Mouse (Mus musculus): ENCODE data around the gene Ccser1. TPM values are rescaled to one million over a fixed set of nuclear protein-coding genes. Genes with fewer than 3 reads are reported as not detected.

The Ccser1 gene
- polyA plus RNA-seq, 1 experiment from 2014 or later, result 3.8 TPM

DNA sequence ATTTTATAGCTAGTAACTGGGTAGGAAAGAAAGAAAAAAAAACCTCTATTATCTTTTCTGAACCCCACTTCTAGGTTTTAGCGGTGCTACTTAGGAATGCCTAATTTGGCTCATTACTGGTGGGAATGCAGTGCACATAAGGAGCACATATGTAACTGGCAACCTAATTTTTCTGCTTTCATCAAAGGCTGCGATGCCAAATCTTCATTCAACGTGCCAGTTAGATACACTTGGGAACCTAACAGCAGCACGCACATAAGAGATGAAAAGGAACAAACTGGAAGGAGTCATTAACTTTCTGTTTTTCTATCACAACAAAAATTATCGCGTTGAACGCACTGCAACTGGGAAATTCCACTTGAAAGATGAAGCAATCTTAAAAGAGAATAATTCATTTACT lies 2.6 kb upstream of the Ccser1 start:
- Histone ChIP-seq H3K4me3 (ENCODE audit: low read length) (no peak overlapping the region), H3K27ac (ENCODE audit: low read length) (no peak overlapping the region), H3K27me3 (replicated peaks; ENCODE audit: control insufficient read depth, insufficient read depth, low read length) (no peaks in the 10 kb centered on the region), H3K4me1 (ENCODE audit: control insufficient read depth, insufficient read depth, low read length) (no peaks in the 10 kb centered on the region), H3K9me3 (ENCODE audit: control insufficient read depth, low read length) (no peaks in the 10 kb centered on the region), H3K4me2 (ENCODE audit: low read depth, low read length) (no peak overlapping the region), H3K9ac (ENCODE audit: low read depth, low read length) (no peak overlapping the region), H3K36me3 (ENCODE audit: control insufficient read depth, insufficient read depth, low read length) (no peaks in the 10 kb centered on the region)
- WGBS, result 83% methylated on average over 7 of the region's 7 CpGs
- ATAC-seq, result no peak

DNA sequence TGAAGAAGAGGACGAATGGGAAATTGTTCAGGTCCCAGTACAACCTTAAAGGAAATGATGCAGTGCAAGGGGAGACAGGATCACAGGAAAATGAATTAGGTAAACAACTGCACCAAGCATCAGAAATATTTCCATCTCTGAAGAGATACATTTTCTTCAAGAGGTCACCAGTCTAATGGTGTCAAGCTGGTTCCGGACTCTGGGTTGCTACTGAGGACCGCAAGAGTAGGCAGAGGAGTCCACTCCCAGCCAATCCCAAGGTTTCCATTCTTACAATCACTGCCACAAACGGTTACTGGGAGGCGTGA lies 529 bp upstream of the Ccser1 start:
- Histone ChIP-seq H3K9me3 (ENCODE audit: control insufficient read depth, low read length) (no peaks in the 10 kb centered on the region), H3K27ac (ENCODE audit: low read length) (no peak overlapping the region), H3K4me3 (ENCODE audit: low read length) (peak overlapping the region; percentile 81), H3K4me2 (ENCODE audit: low read depth, low read length) (peak overlapping the region; percentile 96), H3K9ac (ENCODE audit: low read depth, low read length) (peak overlapping the region; percentile 81; the same call in 1 of the 2 replicates), H3K27me3 (replicated peaks; ENCODE audit: control insufficient read depth, insufficient read depth, low read length) (no peaks in the 10 kb centered on the region), H3K4me1 (ENCODE audit: control insufficient read depth, insufficient read depth, low read length) (no peaks in the 10 kb centered on the region), H3K36me3 (ENCODE audit: control insufficient read depth, insufficient read depth, low read length) (no peaks in the 10 kb centered on the region)
- ATAC-seq, result peak; percentile 67
- 5% methylated on average over 5 of the region's 5 CpGs for WGBS

DNA sequence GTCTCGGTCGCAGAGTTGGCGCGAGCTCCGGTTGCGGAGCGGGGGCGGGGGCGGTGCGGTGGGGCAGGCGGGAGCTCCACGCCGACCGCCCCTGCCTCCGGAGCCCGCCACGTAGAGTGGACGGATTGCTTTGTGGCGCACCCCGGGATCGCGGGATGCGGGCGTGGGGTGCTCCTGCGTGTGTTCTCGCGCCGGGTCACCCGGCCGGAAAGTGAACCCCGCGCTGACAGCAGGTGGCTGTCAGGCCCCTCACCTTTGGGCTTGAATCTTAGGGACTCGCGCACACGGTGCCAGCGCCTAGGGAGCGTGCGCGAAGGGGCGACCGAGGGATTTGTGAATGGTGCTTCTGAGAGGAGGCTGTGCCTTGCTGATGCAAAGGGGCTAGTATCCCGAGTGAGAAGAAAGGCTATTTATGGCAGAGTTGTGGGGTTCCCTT lies 650 bp downstream of the Ccser1 start:
- H3K36me3 ChIP-seq (ENCODE audit: control insufficient read depth, insufficient read depth, low read length), result no peaks in the 10 kb centered on the region
- H3K9ac ChIP-seq (ENCODE audit: low read depth, low read length), result peak overlapping the region; percentile 81
- peak overlapping the region; percentile 70 for H3K27ac ChIP-seq (ENCODE audit: low read length)
- no peaks in the 10 kb centered on the region for H3K9me3 ChIP-seq (ENCODE audit: control insufficient read depth, low read length)
- H3K4me2 ChIP-seq (ENCODE audit: low read depth, low read length), result peak overlapping the region; percentile 96
- WGBS, result under 1% methylated on average over 40 of the region's 42 CpGs
- no peaks in the 10 kb centered on the region for H3K27me3 ChIP-seq (replicated peaks; ENCODE audit: control insufficient read depth, insufficient read depth, low read length)
- peak overlapping the region; percentile 81 for H3K4me3 ChIP-seq (ENCODE audit: low read length)
- peak; percentile 63 for ATAC-seq
- H3K4me1 ChIP-seq (ENCODE audit: control insufficient read depth, insufficient read depth, low read length), result no peaks in the 10 kb centered on the region

DNA sequence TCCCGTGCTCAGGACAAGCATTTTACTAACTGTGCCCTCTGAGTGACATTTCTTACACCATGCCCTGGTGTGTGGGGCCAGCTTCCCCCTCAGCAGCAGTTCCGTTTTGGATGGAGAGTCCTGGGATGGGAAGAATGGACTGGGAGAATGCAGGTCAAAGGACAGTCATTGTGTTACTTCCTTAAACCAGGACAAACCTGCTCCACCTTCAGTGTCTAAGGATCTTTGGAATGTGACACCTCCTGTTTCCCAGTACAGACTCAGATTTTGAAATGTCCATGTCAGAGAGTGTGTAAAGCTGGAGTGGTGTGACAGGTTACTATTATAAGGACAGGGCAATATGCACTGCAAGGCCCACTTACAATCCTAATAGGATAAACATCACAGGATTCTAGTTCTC lies 8.9 kb downstream of the Ccser1 start:
- no peak overlapping the region for H3K4me2 ChIP-seq (ENCODE audit: low read depth, low read length)
- no peak overlapping the region for H3K27ac ChIP-seq (ENCODE audit: low read length)
- no peaks in the 10 kb centered on the region for H3K9me3 ChIP-seq (ENCODE audit: control insufficient read depth, low read length)
- H3K4me1 ChIP-seq (ENCODE audit: control insufficient read depth, insufficient read depth, low read length), result no peaks in the 10 kb centered on the region; the same call in 1 of the 2 replicates
- peak; percentile 68 for ATAC-seq
- no peaks in the 10 kb centered on the region for H3K36me3 ChIP-seq (ENCODE audit: control insufficient read depth, insufficient read depth, low read length)
- H3K9ac ChIP-seq (ENCODE audit: low read depth, low read length), result no peak overlapping the region
- 49% methylated on average over 2 of the region's 2 CpGs for WGBS
- H3K4me3 ChIP-seq (ENCODE audit: low read length), result no peak overlapping the region
- H3K27me3 ChIP-seq (replicated peaks; ENCODE audit: control insufficient read depth, insufficient read depth, low read length), result no peaks in the 10 kb centered on the region

DNA sequence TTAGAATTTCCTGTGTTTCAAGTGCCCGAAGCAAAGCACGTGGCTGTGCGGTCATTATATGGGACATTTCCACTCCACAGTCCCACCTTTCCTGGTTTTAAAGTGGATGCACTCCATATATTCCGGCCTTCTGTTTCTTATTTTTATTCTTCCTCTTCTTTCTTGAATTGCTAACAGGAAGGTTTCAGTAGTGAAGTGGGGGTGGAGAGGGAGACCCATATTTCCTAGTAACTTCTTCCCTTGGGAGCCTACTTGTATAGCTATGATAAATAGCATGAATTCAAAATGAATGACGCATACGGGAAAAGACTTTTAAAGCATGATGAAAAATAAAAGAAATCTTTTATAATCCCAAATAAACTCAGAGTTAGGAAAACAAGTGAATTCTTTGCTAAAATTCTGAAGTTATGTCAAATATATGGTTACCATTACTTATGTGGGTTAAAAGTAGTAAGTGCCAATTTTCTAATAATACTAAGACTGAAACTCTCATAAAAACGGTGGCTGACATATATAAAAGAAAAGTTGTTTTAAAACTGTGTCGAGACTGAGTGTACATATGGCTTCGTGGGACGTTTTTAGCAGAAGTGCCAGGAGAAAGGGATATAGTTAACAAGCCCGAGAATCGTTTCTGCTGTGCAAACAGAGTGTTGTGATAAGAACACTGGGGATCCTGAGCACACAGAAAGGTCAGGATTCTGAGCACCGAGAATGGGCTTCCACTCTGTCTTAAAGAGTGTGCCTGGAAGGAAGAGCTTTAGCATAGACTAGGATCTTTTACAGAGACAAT lies 11.7 kb downstream of the Ccser1 start:
- H3K4me1 ChIP-seq (ENCODE audit: control insufficient read depth, insufficient read depth, low read length), result no peaks in the 10 kb centered on the region; the same call in 1 of the 2 replicates
- no peak overlapping the region for H3K27ac ChIP-seq (ENCODE audit: low read length)
- H3K4me3 ChIP-seq (ENCODE audit: low read length), result no peak overlapping the region
- H3K9ac ChIP-seq (ENCODE audit: low read depth, low read length), result no peak overlapping the region
- 53% methylated on average over 13 of the region's 13 CpGs for WGBS
- no peaks in the 10 kb centered on the region for H3K27me3 ChIP-seq (replicated peaks; ENCODE audit: control insufficient read depth, insufficient read depth, low read length)
- H3K9me3 ChIP-seq (ENCODE audit: control insufficient read depth, low read length), result no peaks in the 10 kb centered on the region
- no peak for ATAC-seq
- no peaks in the 10 kb centered on the region for H3K36me3 ChIP-seq (ENCODE audit: control insufficient read depth, insufficient read depth, low read length)
- H3K4me2 ChIP-seq (ENCODE audit: low read depth, low read length), result no peak overlapping the region

DNA sequence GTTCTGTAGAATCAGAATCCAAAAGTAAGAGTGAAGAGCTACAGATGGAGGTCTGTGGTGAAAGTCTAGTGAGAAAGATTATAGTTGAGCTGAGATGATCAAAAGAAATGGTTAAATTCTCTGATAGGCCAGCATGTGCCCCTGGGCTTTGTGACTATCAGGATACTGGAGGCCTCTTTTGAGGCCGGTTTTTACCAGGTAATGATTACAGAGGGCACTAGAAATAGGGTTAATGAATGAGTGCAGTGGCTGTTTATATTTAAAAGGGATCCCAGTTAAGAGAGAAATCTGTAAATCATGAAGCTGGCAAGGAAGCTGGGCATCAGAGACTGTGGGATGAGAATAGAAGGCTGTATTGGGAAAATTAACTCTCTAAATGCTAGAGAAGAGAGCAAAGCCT lies 23.2 kb downstream of the Ccser1 start:
- Histone ChIP-seq H3K4me1 (ENCODE audit: control insufficient read depth, insufficient read depth, low read length) (no peaks in the 10 kb centered on the region), H3K36me3 (ENCODE audit: control insufficient read depth, insufficient read depth, low read length) (no peaks in the 10 kb centered on the region), H3K27me3 (replicated peaks; ENCODE audit: control insufficient read depth, insufficient read depth, low read length) (no peaks in the 10 kb centered on the region), H3K4me3 (ENCODE audit: low read length) (no peak overlapping the region), H3K9ac (ENCODE audit: low read depth, low read length) (no peak overlapping the region), H3K9me3 (ENCODE audit: control insufficient read depth, low read length) (no peaks in the 10 kb centered on the region), H3K27ac (ENCODE audit: low read length) (no peak overlapping the region), H3K4me2 (ENCODE audit: low read depth, low read length) (no peak overlapping the region)
- WGBS, result 47% methylated on average over 1 of the region's 1 CpGs
- ATAC-seq, result no peak

DNA sequence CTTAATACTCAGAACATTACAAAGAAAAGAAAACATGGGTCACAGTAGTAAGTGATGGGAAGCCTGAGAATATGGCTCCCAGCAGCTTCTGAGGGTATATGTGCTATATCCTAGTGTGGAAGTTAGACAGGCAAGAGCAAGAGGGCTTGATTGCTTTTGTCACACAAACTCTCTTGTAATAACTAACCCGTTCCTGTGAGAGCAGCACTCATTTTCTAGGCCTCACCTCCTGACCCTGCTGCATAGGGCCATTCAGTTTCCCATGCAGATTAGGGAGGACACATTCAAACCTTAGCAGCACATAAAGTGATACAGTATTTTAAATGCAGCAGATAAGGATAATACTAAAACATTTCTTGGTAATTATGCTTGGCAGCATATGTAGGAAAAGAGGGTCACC lies 25.9 kb downstream of the Ccser1 start:
- Histone ChIP-seq H3K36me3 (ENCODE audit: control insufficient read depth, insufficient read depth, low read length) (no peaks in the 10 kb centered on the region), H3K27ac (ENCODE audit: low read length) (no peak overlapping the region), H3K9me3 (ENCODE audit: control insufficient read depth, low read length) (no peaks in the 10 kb centered on the region), H3K4me3 (ENCODE audit: low read length) (no peak overlapping the region), H3K4me1 (ENCODE audit: control insufficient read depth, insufficient read depth, low read length) (no peaks in the 10 kb centered on the region), H3K9ac (ENCODE audit: low read depth, low read length) (no peak overlapping the region), H3K4me2 (ENCODE audit: low read depth, low read length) (no peak overlapping the region), H3K27me3 (replicated peaks; ENCODE audit: control insufficient read depth, insufficient read depth, low read length) (no peaks in the 10 kb centered on the region)
- 27% methylated on average over 1 of the region's 1 CpGs for WGBS
- ATAC-seq, result no peak

DNA sequence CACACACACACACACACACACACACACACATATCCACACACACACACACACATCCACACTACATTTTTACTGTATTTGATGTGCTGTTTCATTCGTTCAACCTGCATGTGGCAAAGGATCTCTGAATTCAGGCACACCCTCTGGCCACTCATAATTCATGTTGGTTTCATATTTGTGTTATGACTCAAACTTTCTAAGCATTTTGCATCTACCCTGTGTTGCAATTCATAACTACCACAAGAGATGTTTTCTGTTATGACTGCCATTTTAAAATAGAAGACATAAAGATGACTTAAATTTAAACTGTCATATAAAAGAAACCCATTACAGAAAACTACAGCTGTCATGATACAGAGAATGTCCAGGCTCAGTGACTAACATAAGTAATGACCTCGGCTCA lies 26.5 kb downstream of the Ccser1 start:
- H3K27ac ChIP-seq (ENCODE audit: low read length), result no peak overlapping the region
- WGBS, result 56% methylated on average over 2 of the region's 2 CpGs

DNA sequence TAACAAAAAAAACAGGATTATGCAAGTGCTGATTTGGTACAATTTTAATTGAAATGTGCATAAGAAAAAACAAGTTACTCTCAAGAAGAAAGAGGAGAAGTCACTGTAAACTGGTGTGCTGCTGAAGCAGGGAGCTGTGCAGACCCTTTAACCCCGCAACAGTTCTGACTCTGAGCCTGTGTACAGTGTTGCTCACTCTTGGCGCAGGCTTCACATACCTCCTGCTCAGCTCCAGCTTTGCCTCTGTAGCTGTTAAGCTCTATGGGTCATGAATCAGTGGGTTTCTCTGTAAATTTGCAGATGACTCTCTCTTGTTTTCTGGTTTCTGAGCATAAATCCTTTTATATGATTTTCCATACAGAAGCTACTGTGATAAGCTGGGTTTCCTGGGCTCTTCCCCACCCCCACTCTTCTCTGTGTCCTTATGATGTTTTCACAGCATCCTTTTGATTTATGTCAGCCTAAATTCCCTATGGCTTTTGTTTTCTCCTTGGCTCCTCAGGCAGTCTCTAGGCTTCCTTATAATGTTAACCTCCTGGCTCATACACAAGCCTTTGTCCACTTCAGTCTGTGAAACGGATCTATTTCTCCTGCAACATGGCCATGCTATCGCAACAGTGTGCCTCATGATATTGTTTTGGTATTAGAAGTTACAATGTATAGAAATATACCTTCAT lies 30.1 kb downstream of the Ccser1 start:
- no peaks in the 10 kb centered on the region for H3K9me3 ChIP-seq (ENCODE audit: control insufficient read depth, low read length)
- no peak for ATAC-seq
- no peak overlapping the region for H3K9ac ChIP-seq (ENCODE audit: low read depth, low read length)
- H3K4me1 ChIP-seq (ENCODE audit: control insufficient read depth, insufficient read depth, low read length), result no peaks in the 10 kb centered on the region
- H3K4me3 ChIP-seq (ENCODE audit: low read length), result no peak overlapping the region
- H3K27ac ChIP-seq (ENCODE audit: low read length), result no peak overlapping the region
- no peaks in the 10 kb centered on the region for H3K36me3 ChIP-seq (ENCODE audit: control insufficient read depth, insufficient read depth, low read length)
- 72% methylated on average over 4 of the region's 4 CpGs for WGBS
- no peak overlapping the region for H3K4me2 ChIP-seq (ENCODE audit: low read depth, low read length)
- no peaks in the 10 kb centered on the region for H3K27me3 ChIP-seq (replicated peaks; ENCODE audit: control insufficient read depth, insufficient read depth, low read length)

More for the DNA sequence above, 26.5 kb downstream of the Ccser1 start:
- Histone ChIP-seq H3K9me3 (ENCODE audit: control insufficient read depth, low read length) (no peaks in the 10 kb centered on the region), H3K4me3 (ENCODE audit: low read length) (no peak overlapping the region), H3K9ac (ENCODE audit: low read depth, low read length) (no peak overlapping the region), H3K27me3 (replicated peaks; ENCODE audit: control insufficient read depth, insufficient read depth, low read length) (no peaks in the 10 kb centered on the region), H3K36me3 (ENCODE audit: control insufficient read depth, insufficient read depth, low read length) (no peaks in the 10 kb centered on the region), H3K4me1 (ENCODE audit: control insufficient read depth, insufficient read depth, low read length) (no peaks in the 10 kb centered on the region), H3K4me2 (ENCODE audit: low read depth, low read length) (no peak overlapping the region)
- no peak for ATAC-seq
